Mouse (Mus musculus) liver (tissue): ENCODE measurements around the gene Prodh2.
"Not testable (repeated sequence)": the region's sequence is repeated elsewhere in the genome, so short reads cannot be mapped to it uniquely, and the experiment has no call there.

Experiments
- DNase-seq: peaks from one replicate; pipeline ENCODE4 v3.0.0-alpha.2; 2020; ENCODE audit warnings: mixed read lengths

Gene Prodh2

DNA sequence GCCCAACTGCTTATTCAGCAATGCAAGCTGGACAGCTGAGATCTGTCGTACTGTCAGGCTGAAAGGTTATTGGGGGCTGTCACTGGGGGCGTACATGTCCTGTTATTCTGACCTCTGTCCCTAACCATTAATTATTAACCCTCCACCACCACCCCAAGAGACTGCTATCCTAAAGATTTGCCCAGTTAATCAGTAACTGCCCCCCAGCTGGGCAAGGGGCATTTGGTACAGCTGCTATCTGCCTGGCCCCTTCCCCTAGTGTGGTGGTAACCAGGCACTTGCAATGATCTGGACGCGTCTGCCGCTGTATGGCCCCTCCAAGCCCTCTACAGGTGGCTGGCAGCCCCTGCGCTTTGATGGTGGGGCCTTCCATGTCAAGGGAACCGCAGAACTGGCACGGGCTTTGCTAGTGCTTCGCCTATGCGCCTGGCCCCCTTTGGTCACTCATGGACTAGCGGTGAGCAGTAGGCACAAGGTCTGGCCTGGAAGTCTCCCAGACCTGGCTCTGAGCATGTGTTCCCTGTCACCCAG is at the start of gene Prodh2:
Gene Prodh2, plus strand, starts transcription at position 222 of the 531 bp plus-strand sequence.
- peak; percentile 36 for DNase-seq

DNA sequence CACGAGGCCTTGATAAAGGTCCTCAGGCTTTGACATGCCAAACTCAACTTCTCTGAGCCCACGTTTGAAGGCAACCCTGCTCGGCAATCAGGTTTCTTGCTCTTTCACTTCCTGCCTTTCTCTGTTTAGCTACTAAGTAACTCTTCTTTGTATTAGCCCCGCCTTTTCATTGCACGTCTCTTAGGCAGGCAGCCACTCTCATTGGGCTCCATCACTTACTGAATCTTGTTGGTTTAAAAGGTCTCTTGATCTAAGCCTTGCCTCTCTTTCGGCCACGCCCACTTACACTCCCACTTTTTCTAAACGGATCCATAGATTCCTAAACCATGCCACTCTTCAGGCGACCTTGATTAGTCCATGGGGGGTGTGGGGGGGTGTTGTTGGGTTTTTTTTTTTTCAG is 49.7 kb upstream of the Prodh2 start:
- DNase-seq = no peak

DNA sequence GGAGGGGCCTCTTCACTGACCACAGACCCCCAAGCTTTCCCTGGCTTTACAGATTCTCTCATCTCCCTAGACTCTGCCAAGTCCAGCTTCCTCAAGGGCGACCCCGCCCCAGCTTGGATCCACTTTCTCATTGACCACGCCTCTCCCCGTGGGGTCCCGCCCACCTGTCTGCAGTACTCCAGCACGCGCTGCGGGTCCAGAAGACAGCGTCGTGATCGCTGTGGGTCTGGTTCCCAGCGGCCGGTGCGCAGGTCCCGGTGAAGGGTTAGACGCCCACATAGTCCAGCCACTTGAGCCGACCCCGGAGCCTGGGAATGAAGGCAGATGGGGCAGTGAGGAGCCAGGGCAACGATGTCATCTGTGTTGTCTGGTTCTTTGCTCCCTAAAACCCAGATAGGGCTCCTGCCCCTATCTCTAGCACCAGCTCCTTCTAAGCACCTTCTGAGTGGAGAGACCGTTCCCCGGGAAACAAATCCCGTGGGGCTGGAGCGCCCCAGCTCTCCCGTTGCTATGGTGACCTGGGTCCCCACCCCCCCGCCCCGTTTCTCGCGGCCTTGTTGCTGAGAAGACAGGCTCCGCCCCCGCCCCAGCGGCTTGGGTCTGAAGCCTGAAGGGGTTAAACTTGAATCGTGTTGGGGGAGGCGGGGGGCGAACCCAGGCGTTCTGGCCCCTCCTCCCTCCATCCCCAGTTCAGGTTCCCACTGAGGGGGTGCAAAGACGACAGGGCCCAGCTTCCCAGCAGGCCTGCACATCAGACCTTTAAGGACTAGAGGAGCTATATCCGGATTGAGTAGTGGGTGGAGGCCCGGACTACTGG is 49.1 kb upstream of the Prodh2 start:
- DNase-seq = peak; percentile 49

GRCm38 (mm10) chr7:30444971-30445751 is 48.3 kb upstream of the Prodh2 start, which contains the start of gene Aplp1:
Gene Aplp1, minus strand, starts transcription at chr7:30445535.
- DNase-seq = peak; percentile 50

- no peak for DNase-seq
Measured at GRCm38 (mm10) chr7:30450241-30450640, 43.2 kb upstream of the Prodh2 start.

DNA sequence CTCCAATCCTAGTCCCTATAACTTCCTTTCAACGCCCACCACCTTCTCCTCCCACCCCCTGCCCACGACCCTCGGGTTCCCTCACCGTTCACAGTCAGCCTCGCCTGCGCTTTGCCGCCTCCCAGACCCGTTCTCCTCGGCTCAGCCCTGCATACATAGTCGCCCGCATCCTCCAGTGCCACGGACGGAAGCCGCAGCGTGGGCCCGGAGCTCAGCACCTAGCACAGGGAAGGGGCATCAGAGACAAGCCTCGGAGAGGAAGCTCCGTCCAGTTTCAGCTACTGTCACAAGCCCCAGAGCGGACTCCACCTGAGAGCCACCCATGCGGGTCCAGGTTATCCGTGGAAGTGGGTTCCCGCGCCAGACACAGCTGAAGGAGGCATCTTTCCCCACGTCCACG is 40.1 kb upstream of the Prodh2 start:
- no peak for DNase-seq

DNA sequence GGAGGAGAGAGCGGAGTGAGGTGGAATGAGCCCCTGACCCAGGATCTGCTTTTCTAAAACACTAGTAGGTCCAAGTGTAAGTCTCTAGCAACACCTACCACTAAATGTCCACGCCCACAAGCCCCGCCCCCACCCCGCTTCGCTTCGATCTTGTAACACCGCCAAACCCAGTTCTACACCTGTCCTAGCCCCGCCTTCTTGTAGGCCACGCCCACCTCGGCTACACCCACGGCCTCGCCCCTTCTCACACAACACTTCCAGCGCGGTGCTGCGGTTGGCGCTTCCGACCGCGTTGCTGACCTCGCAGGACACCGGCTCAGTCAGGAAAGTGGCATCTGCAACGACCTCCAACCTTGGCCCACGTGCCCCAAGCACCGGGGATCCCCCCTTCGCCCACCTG is 39.7 kb upstream of the Prodh2 start:
- peak; percentile 76 for DNase-seq

DNA sequence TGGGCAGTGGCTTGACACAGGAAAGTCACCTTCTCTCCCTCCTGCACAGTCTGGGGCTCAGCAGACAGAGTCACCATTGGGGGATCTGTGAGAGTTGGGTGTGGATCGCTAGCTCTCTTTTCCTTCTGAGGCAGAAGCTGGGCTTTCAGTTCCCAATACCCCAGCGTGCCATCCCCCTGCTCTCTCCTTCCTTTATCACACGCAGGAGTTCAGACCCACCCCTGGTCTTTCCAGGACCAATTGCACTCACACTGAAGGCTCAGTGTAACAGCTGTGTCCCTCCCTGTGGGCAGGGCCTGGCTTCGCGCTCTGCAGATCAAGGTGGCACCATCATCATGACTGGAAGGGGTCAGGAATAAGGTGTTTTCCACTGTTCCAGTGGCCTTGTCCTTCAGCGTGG is 39.2 kb upstream of the Prodh2 start:
- DNase-seq = no peak

- DNase-seq = no peak
Measured at GRCm38 (mm10) chr7:30456487-30456886, 36.9 kb upstream of the Prodh2 start.

DNA sequence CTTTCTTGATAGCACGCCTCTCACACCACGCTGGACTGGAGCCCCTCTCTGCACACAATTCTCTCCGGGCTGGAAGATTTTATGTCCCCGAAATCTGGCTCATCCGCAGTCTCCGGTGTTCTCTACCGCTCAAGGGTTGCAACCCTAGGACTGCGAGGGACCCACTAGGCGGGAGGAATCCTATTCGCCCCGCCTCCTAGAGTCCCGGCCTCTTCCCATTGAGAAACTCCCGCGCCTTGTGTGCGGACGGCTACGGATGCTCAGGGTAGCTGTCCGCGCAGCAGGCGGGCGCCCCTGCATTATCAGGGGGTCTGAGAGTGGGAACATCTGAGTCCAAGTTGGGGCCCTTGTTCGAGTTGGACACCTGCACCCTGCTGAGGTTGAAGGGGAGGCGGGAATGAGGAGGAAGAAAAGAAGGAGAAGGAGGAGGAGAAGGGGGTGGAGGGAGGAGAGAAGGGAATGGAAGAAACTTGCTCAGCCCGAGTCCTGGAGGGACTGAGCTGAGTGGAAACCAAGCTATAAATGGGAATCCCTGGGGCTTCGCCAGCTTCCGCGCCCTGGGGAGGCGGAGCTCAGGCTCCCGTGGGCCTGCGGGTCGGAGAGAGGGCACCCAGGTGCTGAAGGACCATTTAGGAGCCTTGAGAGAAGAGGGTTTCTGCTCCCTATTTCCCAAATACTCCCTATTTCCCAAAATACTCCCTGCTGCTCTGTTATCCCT is 36.4 kb upstream of the Prodh2 start:
- no peak for DNase-seq

- no peak for DNase-seq
Measured at GRCm38 (mm10) chr7:30457629-30458330, 35.6 kb upstream of the Prodh2 start, which contains the start of the genes Kirrel2 and Nphs1. Gene Kirrel2, minus strand, starts transcription at chr7:30457690. Gene Nphs1, plus strand, starts transcription at chr7:30458315.

GRCm38 (mm10) chr7:30459484-30459883 is 33.9 kb upstream of the Prodh2 start:
- DNase-seq = no peak

DNA sequence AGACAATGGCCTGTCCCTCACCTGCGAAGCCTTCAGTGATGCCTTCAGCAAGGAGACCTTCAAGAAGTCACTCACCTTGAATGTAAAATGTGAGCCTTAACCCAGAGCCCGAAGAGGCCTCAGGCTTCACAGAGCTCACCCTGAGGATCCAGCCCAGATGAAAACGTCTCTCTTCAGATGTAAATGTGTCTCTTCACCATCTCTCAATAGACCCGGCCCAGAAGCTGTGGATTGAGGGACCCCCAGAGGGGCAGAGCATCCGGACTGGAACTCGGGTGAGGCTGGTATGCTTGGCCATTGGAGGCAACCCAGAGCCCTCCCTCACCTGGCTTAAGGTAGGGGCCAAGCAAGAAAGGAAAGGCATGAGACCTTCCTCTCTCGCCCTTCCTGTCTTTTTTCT is 29.9 kb upstream of the Prodh2 start:
- DNase-seq = no peak

DNA sequence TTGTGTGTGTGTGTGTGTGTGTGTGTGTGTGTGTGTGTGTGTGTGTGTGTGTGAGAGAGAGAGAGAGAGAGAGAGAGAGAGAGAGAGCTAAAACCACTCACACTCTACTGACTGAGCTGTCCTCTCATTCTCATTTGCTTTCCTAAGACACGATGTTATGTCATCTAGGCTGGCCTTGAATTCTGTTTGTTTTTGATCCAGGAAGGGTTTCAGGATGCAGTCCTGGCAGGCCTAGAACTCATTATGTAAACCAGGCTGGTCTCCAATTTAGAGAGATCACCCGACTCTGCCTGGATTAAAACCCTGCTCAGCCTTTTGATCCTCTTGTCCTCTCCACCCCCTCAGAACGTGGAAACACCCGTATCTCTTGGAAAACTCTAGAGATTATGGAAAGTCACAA is 29.4 kb upstream of the Prodh2 start:
- no peak for DNase-seq

DNA sequence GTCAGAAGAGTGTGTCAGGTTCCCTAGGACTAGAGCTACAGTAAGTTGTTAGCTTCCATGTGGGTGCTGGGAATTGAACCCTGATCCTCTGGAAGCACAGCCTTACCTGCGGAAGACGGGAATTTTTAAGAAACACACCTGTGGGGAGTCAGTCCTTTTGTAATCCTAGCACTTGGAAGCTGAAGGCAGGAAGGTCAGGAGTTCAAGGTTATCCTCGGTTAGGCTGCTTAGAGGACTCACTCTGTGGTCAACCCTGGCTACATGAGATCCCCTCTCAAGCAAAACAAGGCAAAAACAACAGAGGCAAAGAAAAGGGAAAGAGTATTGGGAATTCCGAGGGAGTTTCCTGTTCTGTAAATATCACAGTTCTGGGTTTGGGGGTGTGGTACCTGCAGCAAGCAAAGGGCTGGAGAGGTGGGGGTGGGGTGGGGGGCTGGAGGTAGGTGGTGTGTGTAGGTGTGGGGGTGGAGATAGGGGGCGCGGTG is 28.6 kb upstream of the Prodh2 start:
- DNase-seq = no peak

DNA sequence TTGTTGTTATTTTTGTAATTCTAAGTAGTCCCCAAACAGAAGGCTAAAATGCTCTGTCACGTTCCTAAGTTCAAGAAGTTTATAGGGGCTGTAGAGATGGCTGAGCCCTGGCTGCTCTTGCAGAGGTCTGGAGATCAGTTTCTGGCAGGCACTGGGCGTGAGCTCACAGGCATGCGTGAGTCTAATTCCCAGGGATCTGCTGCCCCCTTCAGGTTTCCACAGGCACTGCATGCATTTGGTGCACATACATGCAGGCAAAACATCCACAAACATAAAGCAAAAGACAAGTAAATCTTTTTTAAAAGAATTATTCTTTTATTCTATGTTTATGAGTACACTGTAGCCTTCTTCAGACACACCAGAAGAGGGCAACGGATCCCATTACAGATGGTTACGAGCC is 21.0 kb upstream of the Prodh2 start:
- DNase-seq = peak; percentile 60

DNA sequence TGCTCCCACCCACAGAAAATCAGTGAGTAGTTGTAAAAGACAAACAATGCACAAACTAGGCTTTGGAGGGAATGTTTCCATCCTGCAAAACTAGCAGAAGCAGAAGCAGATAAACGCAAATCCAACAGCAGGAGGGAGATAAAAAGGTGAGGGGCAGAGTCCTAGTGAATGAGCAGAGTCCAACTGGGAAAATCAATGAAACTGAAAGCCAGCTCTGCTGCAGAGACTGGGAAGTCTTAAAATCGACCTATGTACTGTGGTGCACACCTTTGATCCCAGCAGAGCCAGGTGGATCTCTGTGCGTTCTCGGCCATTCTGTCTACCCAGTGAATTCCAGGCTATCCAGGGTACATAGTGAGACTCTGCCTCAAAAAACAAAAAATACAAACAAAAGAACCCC is 18.4 kb upstream of the Prodh2 start:
- DNase-seq = no peak

DNA sequence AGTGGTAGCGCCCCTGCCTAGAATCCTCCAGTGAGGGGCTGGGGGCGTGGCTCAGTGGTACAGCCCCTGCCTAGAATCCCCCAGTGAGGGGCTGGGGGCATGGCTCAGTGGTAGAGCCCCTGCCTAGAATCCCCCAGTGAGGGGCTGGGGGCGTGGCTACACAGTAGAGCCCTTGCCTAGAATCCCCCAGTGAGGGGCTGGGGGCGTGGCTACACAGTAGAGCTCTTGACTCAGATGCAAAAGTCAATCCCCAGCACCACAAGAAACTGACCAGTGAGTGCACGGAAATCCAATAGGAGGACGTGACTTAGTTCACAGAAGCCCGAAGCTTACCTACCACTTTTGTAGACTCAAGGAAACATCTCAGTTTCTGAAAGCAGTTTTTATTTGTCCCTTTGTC is 17.3 kb upstream of the Prodh2 start:
- not testable (repeated sequence) for DNase-seq

- peak; percentile 31 for DNase-seq
Measured at GRCm38 (mm10) chr7:30477415-30478381, 15.7 kb upstream of the Prodh2 start.

- peak; percentile 55 for DNase-seq
Measured at GRCm38 (mm10) chr7:30484250-30484649, 9.2 kb upstream of the Prodh2 start.
